Mouse (Mus musculus) spleen, adult 2 months (tissue): ENCODE measurements at regions not wholly inside any gene's neighbourhood (a gene's known extent, or its start where the extent isn't known, plus 50 kb on each side); places are given as distances from the start of the nearest gene placed in this dataset.

ENCODE experiments used
- DNase-seq, 2 experiments: peaks; one replicate each; pipeline versions ENCODE4 v3.0.0 to v3.0.0-alpha.2; 2012 to 2021; ENCODE audit warnings: low spot score in 2 of 2, low read depth in 1 of 2
- H3K27ac ChIP-seq: fragments of 200-500 bp; 2 replicates; pipeline ENCODE4 v1.5.1; 2012; ENCODE audit warnings: low read length, inconsistent platforms; ENCODE audit not compliant: insufficient read depth
- H3K27me3 ChIP-seq: fragments of 200-500 bp; 2 replicates; pipeline ENCODE4 v1.6.1; 2012; ENCODE audit warnings: mild to moderate bottlenecking, moderate library complexity, low read length, inconsistent platforms; ENCODE audit not compliant: control insufficient read depth, insufficient read depth
- H3K36me3 ChIP-seq: fragments of 200-500 bp; 2 replicates; pipeline ENCODE4 v1.6.1; 2012; ENCODE audit warnings: mild to moderate bottlenecking, low read length, inconsistent platforms; ENCODE audit not compliant: control insufficient read depth, insufficient read depth
- H3K4me1 ChIP-seq: fragments of 200-500 bp; 2 replicates; pipeline ENCODE4 v1.6.1; 2011; ENCODE audit warnings: inconsistent platforms; ENCODE audit not compliant: control insufficient read depth, insufficient read depth, insufficient read length
- H3K4me3 ChIP-seq: fragments of 200-500 bp; 2 replicates; pipeline ENCODE4 v1.5.1; 2011; ENCODE audit warnings: mild to moderate bottlenecking, inconsistent platforms; ENCODE audit not compliant: insufficient read depth, insufficient read length; ENCODE audit errors: extremely low read depth
- CTCF ChIP-seq: fragments of 200-500 bp; IDR thresholded peaks from 2 replicates; pipeline ENCODE4 v1.5.1; 2011; ENCODE audit warnings: mild to moderate bottlenecking, inconsistent platforms; ENCODE audit not compliant: insufficient read depth, insufficient read length, insufficient replicate concordance; ENCODE audit errors: extremely low read depth
- POLR2A ChIP-seq: fragments of 200-500 bp; IDR thresholded peaks from 2 replicates; pipeline ENCODE4 v1.6.1; 2011; ENCODE audit warnings: low read depth, low read length, inconsistent platforms
- WGBS: fragments of 180-500 bp; shearing (Covaris S2); methylation state at CpG from one replicate; pipeline ENCODE4 v1.1.7; 2018; 5-methylcytosine and 5-hydroxymethylcytosine counted together

GRCm38 (mm10) chr3:149488147-149488546, 497.8 kb upstream of the Adgrl2 start:
- no peak overlapping the region for H3K27ac ChIP-seq
- 91% methylated on average over 4 of the region's 4 CpGs for WGBS
- no peaks in the 10 kb centered on the region for H3K36me3 ChIP-seq
- no peak for DNase-seq
- H3K4me1 ChIP-seq = no peaks in the 10 kb centered on the region
- TF ChIP-seq POLR2A (no peak), CTCF (no peak)
- H3K27me3 ChIP-seq = no peaks in the 10 kb centered on the region
- H3K4me3 ChIP-seq = no peak overlapping the region

DNA sequence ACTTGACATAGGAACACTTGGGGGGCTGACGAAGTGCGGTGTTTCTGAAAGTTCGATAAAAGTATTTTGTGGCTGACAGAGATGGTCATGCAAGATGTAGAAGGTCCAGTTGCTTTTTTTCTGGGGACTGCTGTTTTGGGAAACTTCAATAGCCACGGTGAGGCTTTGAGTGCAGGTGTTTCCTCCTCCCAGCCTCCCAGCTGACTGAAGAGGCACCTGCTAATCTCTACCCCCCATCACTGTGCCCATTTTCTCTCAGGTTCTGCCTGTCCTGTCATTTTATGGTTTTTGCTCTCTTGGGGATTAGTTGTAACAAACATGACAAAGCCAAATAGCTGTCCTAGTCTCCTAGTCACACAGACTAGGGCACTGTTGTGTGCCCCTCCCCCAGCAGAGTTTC, 495.1 kb upstream of the Adgrl2 start:
- Histone ChIP-seq H3K36me3 (no peaks in the 10 kb centered on the region), H3K27me3 (no peaks in the 10 kb centered on the region), H3K27ac (no peak overlapping the region), H3K4me3 (no peak overlapping the region), H3K4me1 (no peaks in the 10 kb centered on the region)
- DNase-seq = no peak
- TF ChIP-seq POLR2A = no peak
- no peak for TF ChIP-seq CTCF
- WGBS = 21% methylated on average over 4 of the region's 4 CpGs

GRCm38 (mm10) chr3:149484319-149484718, 494.0 kb upstream of the Adgrl2 start:
- TF ChIP-seq POLR2A (no peak), CTCF (no peak)
- no peak for DNase-seq
- WGBS = 86% methylated on average over 2 of the region's 2 CpGs
- no peaks in the 10 kb centered on the region for H3K36me3 ChIP-seq
- H3K4me3 ChIP-seq = no peak overlapping the region
- H3K27ac ChIP-seq = no peak overlapping the region
- no peaks in the 10 kb centered on the region for H3K27me3 ChIP-seq
- H3K4me1 ChIP-seq = no peaks in the 10 kb centered on the region

DNA sequence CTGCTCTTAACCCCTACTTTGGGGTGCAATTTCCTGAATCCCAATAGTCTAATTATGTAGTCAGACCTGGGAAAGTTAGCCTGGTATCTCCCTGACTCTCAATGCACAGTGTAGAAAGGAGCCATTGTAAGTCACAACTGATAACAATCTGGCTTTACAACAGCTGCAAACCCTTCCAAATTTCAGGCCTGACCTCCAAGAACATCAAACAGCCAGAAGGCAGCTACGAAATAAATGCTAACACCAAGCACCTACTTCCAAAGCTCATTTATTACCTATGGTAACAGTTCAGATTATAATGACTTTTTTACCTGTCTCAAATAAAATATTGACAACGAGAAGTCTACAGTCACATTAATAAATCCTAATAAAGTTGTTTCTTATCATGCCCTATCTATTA, 485.8 kb upstream of the Adgrl2 start:
- H3K4me1 ChIP-seq = no peaks in the 10 kb centered on the region
- no peaks in the 10 kb centered on the region for H3K27me3 ChIP-seq
- WGBS = 87% methylated on average over 2 of the region's 2 CpGs
- H3K4me3 ChIP-seq = no peak overlapping the region
- no peak for DNase-seq
- H3K27ac ChIP-seq = no peak overlapping the region
- TF ChIP-seq POLR2A (no peak), CTCF (no peak)
- H3K36me3 ChIP-seq = no peaks in the 10 kb centered on the region

DNA sequence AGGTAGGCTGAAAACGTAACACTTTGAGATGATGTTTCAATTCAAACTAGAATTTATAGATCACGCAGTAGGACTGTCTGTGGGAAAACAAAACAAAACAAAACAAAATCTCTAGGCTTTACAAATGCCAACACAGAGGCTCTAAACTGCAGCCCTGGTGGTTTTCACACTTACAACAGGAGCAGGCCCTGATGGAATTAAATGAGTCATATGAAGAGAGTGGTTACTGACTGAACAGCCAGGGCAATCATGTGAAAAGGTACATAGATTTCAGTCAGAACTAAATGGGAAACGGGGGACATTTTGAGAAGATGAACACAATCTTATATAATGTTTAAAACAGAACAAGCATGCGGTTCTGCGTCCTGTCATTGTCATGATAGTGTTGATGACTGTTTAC, 476.6 kb upstream of the Adgrl2 start:
- Histone ChIP-seq H3K36me3 (no peaks in the 10 kb centered on the region), H3K27ac (no peak overlapping the region), H3K4me1 (no peaks in the 10 kb centered on the region), H3K4me3 (no peak overlapping the region), H3K27me3 (no peaks in the 10 kb centered on the region)
- 88% methylated on average over 5 of the region's 5 CpGs for WGBS
- DNase-seq = no peak
- TF ChIP-seq CTCF (no peak), POLR2A (no peak)

- Histone ChIP-seq H3K27ac (no peak overlapping the region), H3K4me3 (no peak overlapping the region), H3K4me1 (no peaks in the 10 kb centered on the region), H3K27me3 (no peaks in the 10 kb centered on the region), H3K36me3 (no peaks in the 10 kb centered on the region)
- no peak for DNase-seq
- WGBS = 86% methylated on average over 5 of the region's 5 CpGs
- TF ChIP-seq CTCF = no peak
- no peak for TF ChIP-seq POLR2A
Observed at GRCm38 (mm10) chr3:149464603-149465002, 474.2 kb upstream of the Adgrl2 start.

GRCm38 (mm10) chr3:149462121-149462541, 471.8 kb upstream of the Adgrl2 start:
- DNase-seq = no peak
- 71% methylated on average over 2 of the region's 2 CpGs for WGBS
- Histone ChIP-seq H3K27ac (no peak overlapping the region), H3K27me3 (no peaks in the 10 kb centered on the region), H3K36me3 (no peaks in the 10 kb centered on the region), H3K4me3 (no peak overlapping the region), H3K4me1 (no peaks in the 10 kb centered on the region)
- TF ChIP-seq CTCF (no peak), POLR2A (no peak)

- Histone ChIP-seq H3K36me3 (no peaks in the 10 kb centered on the region), H3K27me3 (no peaks in the 10 kb centered on the region), H3K27ac (no peak overlapping the region), H3K4me1 (no peaks in the 10 kb centered on the region), H3K4me3 (no peak overlapping the region)
- no peak for TF ChIP-seq POLR2A
- TF ChIP-seq CTCF = no peak
- WGBS = 30% methylated on average over 2 of the region's 2 CpGs
- DNase-seq = no peak
Observed at GRCm38 (mm10) chr3:149461613-149462012, 471.3 kb upstream of the Adgrl2 start.
